22 mouse cellular contexts compared by ENCODE assay signal in genomic region chr5:105805955-105806354, GRCm38 (mm10).
DNase-seq lines count a peak whose midpoint lies in the region; ATAC-seq and TF ChIP-seq lines count a peak whose summit lies in the region.
"Had no signal": no experiment of that assay in that cellular context is flagged by ENCODE, and none has a peak within 500 bp of the region (broad histone marks: within the 10 kb centered on the region; RNA-seq: fewer than 3 reads in every experiment).

No protein-coding gene starts in this region.

- no peaks in the 10 kb centered on the region for H3K27me3 ChIP-seq in heart, postnatal 0 days (ENCODE audit: control insufficient read depth, insufficient read depth, low read length)
- no peaks in the 10 kb centered on the region for H3K27me3 ChIP-seq in Patski
- H3K27me3 ChIP-seq: embryonic facial prominence, embryonic 13.5 days; embryonic facial prominence, embryonic 15.5 days; forebrain, embryonic 13.5 days; forebrain, embryonic 15.5 days had no signal

- DNase-seq in heart, postnatal 0 days (ENCODE audit: low spot score), result no peak
- no peak for DNase-seq in heart, adult 8-10 months (ENCODE audit: low spot score)
- DNase-seq in 3134 (ENCODE audit: extremely low read depth, insufficient read length, low spot score) (peak; percentile 42), Patski (ENCODE audit: low read depth, low spot score) (no peak)
- no peak for DNase-seq in gastrocnemius, postnatal 14 days
- DNase-seq: adrenal gland, adult 8-10 months; adrenal gland, postnatal 14 days; B cell, adult 2 months; cerebellum, adult 11 months; cerebellum, adult 18-20 months; cerebellum, adult 8-10 months; cerebellum, adult 9-11 months; cerebellum, postnatal 14 days; cerebellum, postnatal 36 days; embryo, embryonic 11 days; forebrain, postnatal 0 days had no signal

- no peak overlapping the region for H3K4me2 ChIP-seq in heart, postnatal 0 days (ENCODE audit: low read depth, low read length)
- H3K4me2 ChIP-seq: embryonic facial prominence, embryonic 13.5 days; embryonic facial prominence, embryonic 15.5 days; forebrain, embryonic 13.5 days; forebrain, embryonic 15.5 days had no signal

- in situ Hi-C loops in Patski (cut with MboI; ENCODE audit: low pct_unique_long_range_greater_than_20kb), result no loop called here

- H3K36me3 ChIP-seq in heart, postnatal 0 days (replicated peaks; ENCODE audit: control insufficient read depth, insufficient read depth, low read length), result no peaks in the 10 kb centered on the region
- H3K36me3 ChIP-seq: embryonic facial prominence, embryonic 13.5 days; embryonic facial prominence, embryonic 15.5 days; forebrain, embryonic 15.5 days had no signal

- no peak for TF ChIP-seq CTCF in heart, postnatal 0 days (IDR thresholded peaks at IDR 0.05; ENCODE audit: low read depth)
- no peak for TF ChIP-seq CTCF in Patski (IDR thresholded peaks at IDR 0.05)

- H3K9ac ChIP-seq in heart, postnatal 0 days (replicated peaks; ENCODE audit: low read depth, low read length), result no peak overlapping the region
- H3K9ac ChIP-seq: embryonic facial prominence, embryonic 13.5 days; embryonic facial prominence, embryonic 15.5 days; forebrain, embryonic 13.5 days; forebrain, embryonic 15.5 days; forebrain, postnatal 0 days had no signal

- H3K27ac ChIP-seq in heart, postnatal 0 days (ENCODE audit: low read depth), result no peak overlapping the region
- H3K27ac ChIP-seq: embryonic facial prominence, embryonic 13.5 days; embryonic facial prominence, embryonic 15.5 days; forebrain, embryonic 13.5 days; forebrain, embryonic 15.5 days had no signal

- CTCF ChIA-PET in Patski (lab: Charles Lee), result interaction anchor here (1.3 kb wide), 1 partner anchor 10 kb away, joined by 3 read pairs; no protein-coding TSS in a partner anchor

- H3K4me3 ChIP-seq in heart, postnatal 0 days (ENCODE audit: low read depth, low read length), result no peak overlapping the region
- H3K4me3 ChIP-seq: embryonic facial prominence, embryonic 13.5 days; embryonic facial prominence, embryonic 15.5 days; forebrain, embryonic 13.5 days; forebrain, embryonic 15.5 days had no signal

- intact Hi-C loops in gastrocnemius, postnatal 14 days (cut with DNase I; ENCODE audit: low total_unique reads), result no loop called here

- 63% methylated on average over 12 of the region's 12 CpGs for WGBS in heart, postnatal 0 days

- no peaks in the 10 kb centered on the region for H3K9me3 ChIP-seq in heart, postnatal 0 days (replicated peaks; ENCODE audit: control insufficient read depth, low read length)
- H3K9me3 ChIP-seq: embryonic facial prominence, embryonic 13.5 days; embryonic facial prominence, embryonic 15.5 days; forebrain, embryonic 13.5 days; forebrain, embryonic 15.5 days had no signal

- no peak for TF ChIP-seq EP300 in heart, postnatal 0 days (IDR thresholded peaks at IDR 0.05; ENCODE audit: low read depth)

- POLR2A ChIA-PET in Patski (lab: Charles Lee), result interaction anchor here (0.6 to 1.0 kb wide), 2 partner anchors 61 to 107 kb away, joined by 3 to 4 read pairs; partner anchors contain the start of gene Lrrc8d

- peaks cover 13% of the 10 kb centered on the region for H3K4me1 ChIP-seq in heart, postnatal 0 days (ENCODE audit: control insufficient read depth, insufficient read depth)

- ATAC-seq in heart, postnatal 0 days (ENCODE audit: insufficient read depth, low read depth), result peak; percentile 34; the same call in 1 of the 2 replicates
- peak; percentile 96 for ATAC-seq in Patski
- no peak for ATAC-seq in CD4-positive, CD25-positive, alpha-beta regulatory T cell, adult 4 months
- ATAC-seq: activated CD4-positive, CD25-positive, alpha-beta regulatory T cell, adult 4 months; forebrain, embryonic 13.5 days; forebrain, embryonic 15.5 days; forebrain, postnatal 0 days had no signal
